Mouse (Mus musculus): ENCODE data around the gene Ryk.

The Ryk gene

DNA sequence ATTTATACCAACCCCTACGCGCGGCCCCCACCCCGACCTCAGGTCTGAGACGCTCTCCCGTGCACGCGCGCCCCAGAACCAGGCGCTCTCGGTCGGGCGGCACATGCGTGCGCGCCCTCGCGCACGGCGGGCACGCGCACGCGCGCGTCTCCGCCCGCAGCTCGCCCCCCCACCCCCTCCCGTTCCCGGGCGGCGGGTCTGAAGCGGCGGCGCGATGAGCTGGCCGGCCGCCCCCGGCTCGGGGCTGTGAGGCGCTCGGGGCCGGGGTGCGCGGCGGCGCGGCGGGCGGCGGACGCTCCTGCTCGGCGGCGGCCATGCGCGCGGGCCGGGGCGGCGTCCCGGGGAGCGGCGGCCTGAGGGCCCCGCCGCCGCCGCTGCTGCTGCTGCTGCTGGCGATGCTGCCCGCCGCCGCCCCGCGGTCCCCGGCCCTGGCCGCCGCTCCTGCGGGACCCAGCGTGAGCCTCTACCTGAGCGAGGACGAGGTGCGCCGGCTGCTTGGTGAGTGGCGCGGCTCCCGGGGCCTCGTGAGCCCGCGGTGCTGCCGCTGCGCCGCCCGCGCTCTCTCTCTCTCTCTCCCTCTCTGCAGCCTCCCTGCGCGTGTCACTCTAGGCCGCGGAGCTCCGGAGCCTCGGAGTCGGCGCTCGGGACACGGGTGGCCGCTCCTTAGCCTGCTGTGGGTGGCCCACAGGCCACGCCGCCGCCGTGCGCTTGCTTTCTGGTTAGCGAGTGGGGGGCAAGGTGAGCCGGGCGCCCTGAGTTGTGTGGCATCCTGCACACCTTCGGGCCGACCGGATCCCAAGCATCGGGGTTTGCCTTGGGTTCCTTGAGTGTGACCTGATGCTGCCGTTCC is at the start of gene Ryk:
TSS of gene Ryk (plus strand) at position 176 of the 850 bp plus-strand sequence.
- DNase-seq = peak; percentile 82

DNA sequence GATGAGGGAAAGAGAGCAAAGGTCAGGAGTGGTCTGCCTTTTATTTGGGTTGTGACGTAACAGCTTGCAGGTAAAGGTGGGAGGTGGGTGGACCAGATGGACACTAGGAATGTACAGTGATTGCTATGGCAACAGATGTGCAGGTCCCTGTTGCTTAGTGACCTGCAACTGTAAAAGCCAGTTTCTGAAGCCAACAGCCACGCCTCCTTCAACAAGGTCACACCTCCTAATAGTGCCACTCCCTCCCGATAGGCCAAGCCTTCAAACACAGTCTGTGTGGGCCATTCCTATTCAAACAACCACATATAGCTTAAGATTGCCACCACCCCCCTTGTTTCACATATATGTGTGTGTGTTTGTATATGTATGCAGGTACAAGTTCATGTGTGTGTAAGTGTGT is 45.2 kb upstream of the Ryk start:
- no peak for DNase-seq

DNA sequence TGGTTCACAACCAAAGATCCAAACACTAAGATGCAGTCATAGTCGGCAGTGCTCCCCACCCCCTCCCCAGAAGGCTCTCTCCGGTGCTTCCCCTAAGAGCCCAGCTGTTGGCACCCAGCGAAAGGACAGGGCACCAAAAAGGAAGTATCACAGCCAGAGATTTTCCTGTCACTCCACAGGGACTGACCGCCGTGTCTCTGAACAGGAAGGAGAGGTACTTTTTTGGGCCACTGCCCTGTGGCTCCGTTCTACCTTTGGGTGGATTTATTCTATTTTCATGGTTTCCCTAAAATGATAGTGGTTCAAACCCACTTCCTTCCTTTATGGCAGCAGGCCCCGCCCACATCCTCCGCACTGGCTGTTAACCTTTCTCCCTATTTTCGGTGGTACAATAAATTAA is 42.9 kb upstream of the Ryk start:
- no peak for DNase-seq

DNA sequence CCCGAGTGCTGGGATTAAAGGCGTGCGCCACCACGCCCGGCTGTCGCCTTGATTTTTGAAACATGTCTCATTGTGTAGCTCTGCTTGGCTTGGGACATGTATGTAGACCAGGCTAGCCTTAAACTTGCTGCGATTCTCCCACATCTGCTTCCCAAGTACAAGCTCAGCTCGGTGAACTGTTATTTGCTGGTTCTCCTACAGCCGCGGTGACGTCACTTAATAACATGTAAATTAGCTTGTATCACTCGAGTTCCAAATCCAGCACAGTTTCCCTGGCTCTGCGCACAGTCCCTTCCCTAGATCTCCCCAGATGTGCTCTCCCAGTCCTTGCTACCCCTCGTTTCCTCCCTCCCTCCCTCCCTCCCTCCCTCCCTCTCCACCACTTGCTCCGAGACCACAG is 41.9 kb upstream of the Ryk start:
- no peak for DNase-seq

DNA sequence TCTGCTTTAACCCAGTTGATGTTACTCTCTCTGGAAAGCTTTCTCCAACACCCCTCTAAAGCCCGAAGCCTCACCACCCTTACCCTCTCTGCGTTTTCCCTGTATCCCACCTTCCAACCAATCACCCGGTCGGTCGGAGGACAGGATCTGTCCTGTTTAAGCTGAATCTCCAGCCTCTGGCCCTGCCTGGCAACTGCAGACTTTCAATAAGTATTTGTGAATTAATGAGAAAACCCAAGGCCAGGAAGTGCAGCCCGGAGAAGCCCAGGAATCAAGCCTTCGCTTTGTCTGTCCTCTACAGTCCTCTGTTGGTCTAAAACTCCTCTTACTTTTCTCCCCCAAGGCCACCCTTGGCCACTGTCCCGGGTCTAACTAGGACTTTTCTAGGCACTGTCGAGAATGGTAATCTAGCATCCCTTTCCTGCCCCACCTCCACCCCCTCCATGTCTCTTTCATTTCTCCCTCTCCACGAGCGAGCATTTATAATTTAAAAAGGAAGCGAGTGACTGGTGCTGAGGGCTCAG is 41.4 kb upstream of the Ryk start:
- DNase-seq = no peak

DNA sequence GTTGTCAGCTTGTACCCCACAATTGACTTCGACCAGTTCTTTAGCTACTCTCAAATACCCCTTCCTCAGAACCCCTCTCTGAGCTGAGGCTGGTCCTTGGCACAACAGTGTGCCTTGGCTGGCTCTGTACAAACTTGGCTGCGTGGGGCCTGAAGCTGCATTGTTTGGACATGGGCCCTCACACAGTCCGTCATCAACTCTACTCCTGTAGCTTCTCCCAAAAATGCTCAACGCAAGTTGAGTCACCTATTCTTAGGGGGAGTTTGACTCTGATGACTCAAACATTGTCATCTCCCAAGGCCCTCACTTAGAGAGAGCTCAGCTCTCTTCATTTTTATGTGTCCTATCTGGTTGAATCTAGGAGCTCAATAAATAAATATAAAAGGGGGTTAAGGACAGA is 36.3 kb upstream of the Ryk start:
- no peak for DNase-seq

DNA sequence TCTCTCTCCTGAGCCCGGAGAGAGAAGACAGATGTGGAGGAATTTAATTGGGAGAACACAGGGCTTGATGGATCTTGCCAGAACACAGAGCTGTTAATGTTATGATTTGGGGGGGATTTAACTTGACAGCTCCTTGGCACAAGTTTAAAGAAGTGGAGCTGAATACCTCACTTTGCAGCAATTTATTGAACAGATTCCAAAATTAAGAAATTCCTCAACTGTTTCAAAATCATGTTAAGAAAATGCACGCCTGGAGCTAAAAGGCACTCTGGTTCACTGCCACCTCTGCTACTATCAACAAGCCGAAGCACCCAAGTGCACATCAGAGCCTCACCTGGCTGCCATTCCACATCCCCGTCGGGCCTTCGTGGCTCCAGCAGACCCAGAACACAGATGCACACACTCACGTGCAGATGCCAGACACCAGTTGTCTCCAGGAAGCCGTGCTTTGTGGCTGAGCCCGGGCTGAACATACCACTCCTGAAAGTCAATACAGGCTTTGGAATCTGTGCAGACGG is 28.6 kb upstream of the Ryk start:
- DNase-seq = no peak

DNA sequence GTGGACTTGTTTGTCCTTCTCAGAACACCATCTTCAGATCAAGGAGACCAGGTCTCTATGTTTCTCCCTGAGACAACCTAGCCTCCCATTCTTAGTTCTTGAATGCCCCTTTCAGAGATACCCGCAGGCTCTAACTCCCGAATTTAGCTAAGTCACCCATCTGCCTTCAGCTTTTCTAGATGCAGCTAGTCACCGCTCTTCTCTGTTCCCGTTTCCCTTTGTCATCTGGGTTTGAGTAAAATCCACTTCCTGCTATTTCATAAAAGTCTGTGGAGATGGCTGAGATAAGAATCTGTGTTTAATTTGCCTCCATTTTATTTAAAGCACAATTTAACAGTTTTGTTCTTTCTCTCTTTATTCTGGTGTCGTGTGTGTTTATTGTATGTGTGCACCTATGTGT is 23.5 kb upstream of the Ryk start:
- no peak for DNase-seq

DNA sequence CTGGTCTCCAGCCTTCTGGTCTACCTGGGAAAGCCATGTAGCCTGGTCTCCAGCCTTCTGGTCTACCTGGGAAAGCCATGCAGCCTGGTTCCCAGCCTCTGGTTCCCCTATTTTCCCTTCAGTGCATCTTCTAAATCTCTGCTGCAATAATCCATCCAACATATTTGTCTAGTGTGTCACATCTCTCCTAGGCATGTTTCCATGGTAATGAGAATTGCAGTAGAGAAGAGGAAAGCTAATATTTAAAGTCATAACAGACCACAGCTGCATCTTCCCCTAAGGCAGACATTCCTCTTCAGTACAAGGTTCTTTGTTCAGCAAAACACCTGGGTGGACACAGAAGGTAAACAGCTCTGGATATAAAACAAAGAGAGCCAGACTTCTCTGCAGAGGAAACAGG is 16.5 kb upstream of the Ryk start:
- no peak for DNase-seq

DNA sequence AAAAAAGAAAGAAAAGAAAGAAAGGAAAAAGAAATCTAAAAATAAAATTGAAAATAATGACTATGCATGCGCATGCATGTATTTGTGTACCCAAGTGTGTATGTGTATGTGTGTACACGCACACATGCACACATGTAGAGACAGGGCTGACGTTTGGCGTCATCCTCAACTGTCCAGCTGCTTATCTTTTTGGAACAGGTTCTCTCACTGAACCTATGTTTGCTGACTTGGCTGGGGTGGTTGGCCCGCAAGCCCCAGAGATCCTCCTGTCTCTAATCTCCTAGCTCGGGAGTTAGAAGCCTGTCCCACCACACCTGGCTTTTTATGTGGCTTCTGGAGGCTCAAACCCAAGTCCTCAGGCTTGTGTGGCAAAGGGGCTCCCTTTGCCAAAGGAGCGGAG is 6.1 kb upstream of the Ryk start:
- no peak for DNase-seq

DNA sequence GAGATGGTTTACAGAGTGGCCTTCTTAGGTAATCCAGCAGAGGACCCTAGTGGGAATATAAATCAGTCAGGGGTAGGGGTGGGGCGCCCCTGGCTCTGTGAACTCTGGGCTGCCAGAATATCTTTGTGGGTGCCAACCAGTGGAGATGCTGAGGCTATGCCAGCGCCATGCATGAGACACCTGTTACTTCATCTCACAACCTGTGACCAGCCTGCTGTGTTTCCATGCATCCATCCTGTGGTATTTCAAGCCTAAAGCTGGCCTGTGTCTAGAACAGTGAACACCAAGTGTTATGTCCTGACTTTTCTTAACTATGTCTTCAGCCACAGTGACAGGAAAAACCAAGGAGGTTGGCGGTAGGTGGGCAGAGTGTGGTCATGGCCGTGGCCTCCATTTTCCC is 3.2 kb upstream of the Ryk start:
- no peak for DNase-seq

DNA sequence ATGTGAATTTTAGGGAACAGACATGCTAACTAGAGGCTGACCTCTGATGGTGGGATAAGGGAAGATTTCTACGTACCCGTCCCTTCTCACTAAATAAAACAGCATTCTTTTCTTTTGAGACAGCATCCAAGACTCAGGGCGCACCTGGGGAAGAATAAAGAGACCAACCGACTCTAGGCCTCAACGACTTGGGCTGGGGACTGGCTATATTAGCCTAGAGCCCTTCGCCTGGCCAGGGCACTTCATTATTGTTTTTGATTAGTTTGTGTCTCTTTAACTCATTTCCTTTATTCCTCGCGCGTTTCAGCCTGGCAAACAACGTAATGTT is 339 bp upstream of the Ryk start:
- DNase-seq = no peak

DNA sequence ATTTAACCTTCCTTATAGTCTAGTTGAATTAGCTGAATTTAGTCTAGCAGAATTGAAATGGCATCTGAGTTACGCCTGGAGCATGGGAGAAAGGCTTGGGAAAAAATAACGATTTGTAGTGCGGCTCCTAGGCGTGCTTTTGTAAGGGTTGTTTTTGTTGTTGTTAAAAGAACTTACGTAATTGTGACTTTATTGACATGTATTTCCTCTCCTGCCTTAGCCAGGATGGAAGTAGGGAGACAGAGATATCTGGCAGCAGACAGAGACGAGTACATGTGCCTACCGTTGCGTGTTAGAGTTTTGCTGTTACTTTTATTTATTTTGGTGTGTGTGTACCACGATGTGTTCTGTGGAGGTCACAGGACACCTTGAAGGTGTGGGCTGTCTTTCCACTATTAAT is 1.6 kb downstream of the Ryk start:
- DNase-seq = no peak

DNA sequence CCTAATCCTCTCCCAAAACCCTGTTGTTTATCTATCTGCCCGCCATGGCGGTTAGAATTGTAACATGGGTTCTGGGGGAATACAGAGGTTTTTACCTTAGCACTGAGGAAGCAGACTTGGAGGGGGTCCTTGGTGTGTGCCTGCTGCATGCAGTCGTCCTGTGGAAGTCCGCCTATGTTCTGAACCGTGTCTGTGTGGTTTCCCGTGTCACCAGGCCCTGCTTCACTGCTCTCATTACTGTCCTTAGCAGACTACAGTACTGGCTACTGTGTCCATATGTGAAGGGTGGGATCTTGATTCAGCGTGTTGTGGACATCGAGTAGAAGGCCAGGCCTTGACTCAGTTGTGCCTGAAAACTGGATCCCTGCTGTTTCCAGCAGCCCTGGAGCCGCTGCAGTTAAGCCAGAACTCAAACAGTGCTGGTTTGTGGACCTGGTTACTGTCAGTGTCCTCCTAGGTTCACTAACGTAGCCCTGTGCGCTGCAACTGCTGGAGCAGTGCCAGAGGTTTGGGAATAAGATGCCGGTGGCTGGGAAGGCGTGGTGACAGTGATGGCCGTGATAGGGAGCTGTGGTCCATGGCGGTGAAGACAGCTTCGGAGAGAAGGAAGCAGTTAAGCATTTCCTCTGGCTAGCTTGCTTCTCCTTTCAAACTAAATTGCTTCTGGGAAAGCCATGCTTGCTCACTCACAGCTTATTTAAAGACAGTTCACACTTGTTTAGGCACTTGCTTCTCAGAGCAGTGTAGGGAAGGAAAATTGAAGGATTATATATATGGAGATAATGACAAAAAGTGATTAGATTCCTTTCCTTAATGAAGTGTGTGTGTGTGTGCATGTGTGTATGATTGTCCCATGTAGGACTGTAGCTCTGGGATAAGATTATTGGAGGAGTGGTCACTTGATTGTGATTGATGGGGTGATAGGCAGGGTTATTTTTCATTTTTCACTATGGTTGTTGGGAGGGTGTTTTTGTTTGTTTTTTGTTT is 6.4 kb downstream of the Ryk start:
- DNase-seq = peak; percentile 51

DNA sequence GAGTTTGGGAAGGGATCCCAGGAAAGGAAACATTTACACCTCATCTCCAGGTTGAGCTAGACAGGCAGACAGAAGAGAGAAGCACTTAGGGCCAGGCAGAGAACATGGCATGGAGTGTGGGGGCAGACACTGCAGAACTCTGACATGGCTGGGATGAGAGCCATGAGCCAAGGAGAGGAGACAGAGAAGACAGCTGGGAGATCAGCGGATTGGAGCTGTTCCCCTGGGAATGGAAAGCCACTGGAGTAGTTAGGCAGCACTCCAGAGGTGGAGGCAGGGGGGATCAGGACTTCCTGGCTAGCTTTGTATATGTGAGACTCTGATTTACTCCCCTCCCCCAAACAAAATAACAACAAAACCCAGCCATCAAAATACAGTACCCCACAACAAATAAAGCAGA is 7.1 kb downstream of the Ryk start:
- DNase-seq = no peak

DNA sequence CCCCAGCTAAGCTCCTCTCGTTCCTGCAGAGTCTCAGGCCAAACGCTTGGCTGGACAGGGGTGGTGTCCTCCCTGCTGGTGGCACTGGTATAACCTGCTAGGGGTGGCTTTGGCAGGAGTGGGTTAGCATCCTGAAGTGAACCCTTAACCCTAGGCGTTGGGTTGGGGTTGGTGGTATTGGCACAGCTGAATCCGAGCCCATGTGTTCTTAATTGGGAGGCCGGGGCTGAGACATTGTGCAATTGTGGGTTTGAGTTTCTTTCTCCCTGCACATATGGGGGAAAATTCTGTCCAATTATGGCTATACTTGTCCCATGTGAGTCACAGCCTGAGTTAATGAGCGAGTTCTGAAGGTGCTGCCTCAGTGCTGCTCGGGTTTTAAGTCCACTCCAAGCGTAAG is 7.8 kb downstream of the Ryk start:
- DNase-seq = no peak

DNA sequence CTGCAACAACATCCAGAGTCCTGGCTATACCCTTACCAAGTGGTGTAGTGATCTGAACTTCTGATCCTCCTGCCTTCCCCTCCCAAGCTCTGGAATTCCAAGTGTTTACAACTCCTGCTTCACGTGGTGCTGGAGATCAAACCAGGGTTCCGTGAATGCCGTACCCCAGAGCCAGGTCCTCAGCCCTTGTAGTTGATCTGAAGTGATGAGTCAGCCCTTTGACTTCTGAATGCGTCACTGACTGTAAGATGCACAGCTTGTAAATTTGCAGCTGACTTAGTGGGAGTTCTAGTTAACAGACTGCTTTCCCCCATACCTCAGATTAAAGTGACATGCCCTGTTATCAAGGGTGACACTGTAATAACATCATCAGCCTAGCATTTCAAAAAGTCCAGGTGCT is 8.9 kb downstream of the Ryk start:
- no peak for DNase-seq

DNA sequence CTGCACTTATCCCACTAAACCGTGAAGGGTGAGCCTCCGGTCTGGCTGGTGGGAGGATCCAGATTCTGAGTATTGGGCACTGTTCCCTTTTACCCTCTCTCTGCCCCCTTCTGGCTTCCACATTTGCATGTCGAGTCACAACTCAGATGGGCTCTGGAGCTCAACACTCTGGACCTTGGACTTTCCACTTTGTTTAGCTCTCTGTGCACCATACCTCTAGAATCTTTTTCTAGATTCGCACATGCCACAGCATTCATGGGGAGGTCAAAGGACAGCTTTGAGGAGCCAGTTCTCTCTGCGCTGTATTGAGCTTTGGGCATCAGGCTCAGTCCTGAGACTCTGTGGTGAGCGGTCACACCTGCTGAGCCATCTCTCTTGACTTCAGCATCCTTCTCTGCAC is 11.1 kb downstream of the Ryk start:
- DNase-seq = no peak

DNA sequence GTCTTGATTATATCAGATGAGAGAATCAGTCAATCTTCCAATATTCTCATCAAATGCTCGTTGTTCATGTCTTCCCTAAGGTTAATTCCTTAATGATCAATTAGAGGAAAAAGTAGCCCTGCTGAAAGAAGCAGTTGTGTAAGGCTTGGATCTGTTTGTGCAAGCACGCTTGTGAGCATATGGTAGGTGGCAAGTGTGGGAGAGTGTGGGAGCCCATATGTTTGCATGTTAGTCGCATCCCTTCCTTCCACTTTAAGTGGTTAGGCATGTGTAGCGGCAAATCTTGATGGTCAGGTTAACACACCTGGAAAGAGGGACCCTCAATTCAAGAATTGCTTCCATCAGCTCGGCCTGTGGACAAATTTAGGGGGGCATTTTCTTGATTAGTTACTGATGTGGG is 11.6 kb downstream of the Ryk start:
- no peak for DNase-seq

DNA sequence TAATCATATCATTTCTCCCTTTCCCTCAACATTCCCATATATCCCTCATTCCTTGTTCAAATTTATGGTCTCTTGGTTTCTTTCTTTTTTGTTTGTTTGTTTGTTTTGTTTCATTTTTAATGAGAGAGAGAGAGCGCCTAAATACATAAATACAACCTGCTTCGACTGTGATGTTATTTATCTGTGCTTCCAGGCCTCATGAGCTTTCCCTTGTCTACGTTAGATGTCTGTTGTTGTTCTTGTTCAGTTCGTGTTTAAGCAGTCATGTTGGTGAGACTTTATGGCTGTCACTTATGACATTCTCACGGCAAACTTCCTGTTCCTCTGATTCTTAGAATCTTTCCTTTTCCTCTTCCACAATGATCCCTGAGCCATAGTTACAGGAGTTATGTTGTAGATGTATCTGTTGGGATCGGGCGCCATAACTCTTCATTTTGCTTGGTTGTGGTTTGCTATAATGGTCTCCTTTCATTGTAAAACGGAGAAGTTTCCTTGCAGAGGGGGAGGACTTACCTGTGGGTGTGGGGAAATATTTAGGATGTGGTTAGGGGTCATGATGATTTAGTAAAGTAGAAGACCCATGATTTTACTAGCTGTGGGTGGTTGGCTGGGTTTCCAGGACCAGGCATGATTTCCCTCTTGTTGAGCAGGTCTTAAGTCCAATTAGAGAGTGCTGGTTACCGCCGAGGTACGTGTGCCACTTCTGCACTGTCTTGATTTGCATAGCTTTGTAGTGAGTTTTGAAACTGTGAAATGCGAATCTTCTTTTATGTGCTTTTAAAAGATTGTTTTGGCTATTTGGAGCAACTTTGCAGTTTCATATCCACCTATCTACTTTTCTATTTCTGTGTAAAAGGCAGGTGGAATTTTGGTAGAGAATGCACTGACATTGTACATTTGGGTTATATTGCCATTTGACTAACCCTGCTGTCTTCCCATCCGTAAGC is 17.6 kb downstream of the Ryk start:
- no peak for DNase-seq

DNA sequence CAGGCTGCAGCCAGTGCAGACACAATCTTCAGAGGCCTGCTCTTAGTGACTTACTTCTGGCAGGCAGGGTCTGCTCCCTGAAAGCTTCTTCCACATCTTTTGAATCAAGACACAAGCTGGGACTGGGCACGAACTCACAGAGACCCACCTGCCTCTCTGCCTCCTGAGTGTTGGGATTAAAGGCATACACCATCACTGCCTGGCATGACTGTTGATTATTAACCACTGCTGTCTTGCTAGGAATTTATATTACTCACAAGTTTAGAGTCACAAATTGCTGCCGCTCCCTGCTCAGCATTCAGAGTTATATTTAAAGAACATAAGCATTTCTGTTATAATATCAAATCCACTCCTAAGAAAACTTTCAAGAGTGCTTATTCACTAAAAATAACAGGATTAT is 23.1 kb downstream of the Ryk start:
- DNase-seq = no peak

DNA sequence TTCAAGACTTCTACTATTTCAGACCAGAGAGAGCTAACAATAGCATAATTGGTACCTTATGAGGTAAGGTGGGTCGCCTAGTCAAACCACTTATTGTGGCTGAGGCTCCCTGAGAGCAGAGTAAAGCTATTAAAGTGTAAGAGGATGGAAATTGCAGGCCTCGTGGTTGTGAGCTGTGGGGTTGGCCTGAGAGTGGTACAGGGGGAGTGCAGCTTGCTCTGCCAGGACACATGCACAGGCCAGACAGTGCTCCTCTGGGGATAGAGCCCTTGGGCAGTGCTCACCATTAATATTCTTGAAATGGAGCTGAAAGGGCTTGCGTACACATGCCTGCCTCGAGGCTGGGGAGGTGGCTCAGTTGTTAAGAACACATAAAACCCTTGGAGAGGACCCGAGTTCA is 23.6 kb downstream of the Ryk start:
- no peak for DNase-seq

DNA sequence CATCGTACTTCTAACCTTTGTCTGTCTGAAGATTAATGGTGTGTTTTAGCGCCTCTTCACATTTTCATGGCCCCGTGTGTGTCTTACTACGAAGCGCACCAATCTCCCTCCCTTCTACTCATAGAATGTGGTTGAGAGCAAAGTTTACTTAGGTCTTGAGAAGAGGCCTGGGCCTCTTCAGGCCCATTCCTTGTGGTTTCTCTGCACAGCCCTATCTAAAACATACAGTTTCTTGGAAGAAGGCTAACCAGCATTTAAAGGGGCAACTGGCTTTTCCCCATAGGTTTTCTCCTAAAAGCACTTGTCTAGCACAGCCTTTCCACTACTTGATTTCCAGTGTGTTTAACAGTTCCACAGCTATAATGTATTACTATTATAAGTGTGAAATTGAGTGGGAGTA is 24.7 kb downstream of the Ryk start:
- no peak for DNase-seq
